Mouse (Mus musculus): ENCODE measurements around the gene Pitpnm1.

GRCm38 (mm10) chr19:4094348-4094747 is 5.5 kb upstream of the Pitpnm1 start:
- TF ChIP-seq MAX (IDR thresholded peaks at IDR 0.05; ENCODE audit: low read length) (no peak), USF1 (IDR thresholded peaks at IDR 0.05; ENCODE audit: low read depth, low read length) (no peak), USF2 (IDR thresholded peaks at IDR 0.05; ENCODE audit: borderline replicate concordance in 1 of 2, insufficient read depth in 1 of 2, low read depth in 1 of 2, low read length in 2 of 2) (no peak), POLR2A (IDR thresholded peaks at IDR 0.05; ENCODE audit: control insufficient read depth in 1 of 2, insufficient read depth in 1 of 2, low read depth in 1 of 2, low read length in 2 of 2, poor library complexity in 1 of 2) (no peak), CTCF (IDR thresholded peaks at IDR 0.05 in 2 of 3, conservative IDR thresholded peaks at IDR 0.05 in 1 of 3; ENCODE audit: control insufficient read depth in 1 of 3, insufficient read depth in 1 of 3, low read depth in 2 of 3, low read length in 3 of 3, poor library complexity in 1 of 3, severe bottlenecking in 1 of 3) (no peak), TCF12 (IDR thresholded peaks at IDR 0.05; ENCODE audit: low read depth, low read length) (no peak)
